Mouse (Mus musculus): ENCODE measurements around the gene Rhbdd1. TPM values are rescaled to one million over a fixed set of nuclear protein-coding genes. Genes with fewer than 3 reads are reported as not detected.

The Rhbdd1 gene
- polyA plus RNA-seq, 1 experiment from 2014 or later, result 7.5 TPM

GRCm38 (mm10) chr1:82298586-82298985 lies 17.7 kb upstream of the Rhbdd1 start:
- no peaks in the 10 kb centered on the region for H3K4me1 ChIP-seq (replicated peaks; ENCODE audit: control insufficient read depth, insufficient read depth, low read length)
- ATAC-seq (replicated peaks; ENCODE audit: low FRiP score), result no peak
- no peak overlapping the region for H3K4me2 ChIP-seq (ENCODE audit: low read depth, low read length, severe bottlenecking)
- no peak for DNase-seq (ENCODE audit: low spot score)
- WGBS, result 31% methylated on average over 1 of the region's 1 CpGs
- no peak overlapping the region for H3K9ac ChIP-seq (ENCODE audit: low read length)
- H3K36me3 ChIP-seq (ENCODE audit: control insufficient read depth, insufficient read depth, low read length), result no peaks in the 10 kb centered on the region
- no peaks in the 10 kb centered on the region for H3K9me3 ChIP-seq (ENCODE audit: control insufficient read depth, low read length)
- H3K27ac ChIP-seq (ENCODE audit: low read depth, low read length), result no peak overlapping the region
- H3K4me3 ChIP-seq (ENCODE audit: low read depth, low read length), result no peak overlapping the region
- H3K27me3 ChIP-seq (ENCODE audit: control insufficient read depth, insufficient read depth, low read length), result no peaks in the 10 kb centered on the region

- Histone ChIP-seq H3K27ac (ENCODE audit: low read depth, low read length) (no peak overlapping the region), H3K4me1 (replicated peaks; ENCODE audit: control insufficient read depth, insufficient read depth, low read length) (no peaks in the 10 kb centered on the region), H3K9ac (ENCODE audit: low read length) (no peak overlapping the region), H3K9me3 (ENCODE audit: control insufficient read depth, low read length) (no peaks in the 10 kb centered on the region), H3K36me3 (ENCODE audit: control insufficient read depth, insufficient read depth, low read length) (no peaks in the 10 kb centered on the region), H3K4me3 (ENCODE audit: low read depth, low read length) (no peak overlapping the region), H3K27me3 (ENCODE audit: control insufficient read depth, insufficient read depth, low read length) (no peaks in the 10 kb centered on the region), H3K4me2 (ENCODE audit: low read depth, low read length, severe bottlenecking) (no peak overlapping the region)
- 91% methylated on average over 3 of the region's 3 CpGs for WGBS
- no peak for ATAC-seq (replicated peaks; ENCODE audit: low FRiP score)
- no peak for DNase-seq (ENCODE audit: low spot score)
Observed at GRCm38 (mm10) chr1:82304483-82304882, 11.8 kb upstream of the Rhbdd1 start.

- Histone ChIP-seq H3K9ac (ENCODE audit: low read length) (peak overlapping the region; percentile 86), H3K9me3 (ENCODE audit: control insufficient read depth, low read length) (no peaks in the 10 kb centered on the region), H3K4me1 (replicated peaks; ENCODE audit: control insufficient read depth, insufficient read depth, low read length) (peaks cover 14% of the 10 kb centered on the region; the same call in 1 of the 2 replicates), H3K4me3 (ENCODE audit: low read depth, low read length) (peak overlapping the region; percentile 68), H3K27me3 (ENCODE audit: control insufficient read depth, insufficient read depth, low read length) (no peaks in the 10 kb centered on the region), H3K4me2 (ENCODE audit: low read depth, low read length, severe bottlenecking) (peak overlapping the region; percentile 57), H3K27ac (ENCODE audit: low read depth, low read length) (peak overlapping the region; percentile 90), H3K36me3 (ENCODE audit: control insufficient read depth, insufficient read depth, low read length) (no peaks in the 10 kb centered on the region)
- no peak for DNase-seq (ENCODE audit: low spot score)
- no peak for ATAC-seq (replicated peaks; ENCODE audit: low FRiP score)
- WGBS, result 0% methylated on average over 22 of the region's 26 CpGs
Observed at GRCm38 (mm10) chr1:82316746-82317126, 484 bp downstream of the Rhbdd1 start.

- no peak for DNase-seq (ENCODE audit: low spot score)
- H3K4me3 ChIP-seq (ENCODE audit: low read depth, low read length), result no peak overlapping the region
- no peak overlapping the region for H3K4me2 ChIP-seq (ENCODE audit: low read depth, low read length, severe bottlenecking)
Observed at GRCm38 (mm10) chr1:82320456-82320855, 4.2 kb downstream of the Rhbdd1 start.

DNA sequence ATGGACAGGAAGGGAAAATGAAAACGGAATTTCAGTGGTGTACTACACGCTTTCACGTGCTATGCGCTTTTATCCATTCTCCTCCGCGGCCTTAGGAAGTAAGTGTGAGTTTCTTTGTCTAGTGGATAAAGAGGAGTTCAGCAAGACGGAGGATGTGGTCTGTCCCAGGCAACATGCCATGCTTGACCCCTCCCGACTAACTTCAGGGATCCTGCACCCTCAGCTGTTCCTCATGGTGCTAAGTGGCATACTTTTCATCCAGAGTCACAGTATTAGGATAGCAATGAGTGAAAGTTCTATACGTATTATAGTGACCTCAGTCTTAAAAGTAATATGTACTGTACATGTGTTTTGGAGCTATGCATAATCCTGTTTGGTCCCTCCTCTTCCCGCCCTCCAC lies 4.6 kb downstream of the Rhbdd1 start:
- DNase-seq (ENCODE audit: low spot score) (no peak), ATAC-seq (replicated peaks; ENCODE audit: low FRiP score) (no peak)
- H3K36me3 ChIP-seq (ENCODE audit: control insufficient read depth, insufficient read depth, low read length), result no peaks in the 10 kb centered on the region
- no peaks in the 10 kb centered on the region for H3K9me3 ChIP-seq (ENCODE audit: control insufficient read depth, low read length)
- peak overlapping the region; percentile 74 for H3K27ac ChIP-seq (ENCODE audit: low read depth, low read length)
- no peak overlapping the region for H3K4me2 ChIP-seq (ENCODE audit: low read depth, low read length, severe bottlenecking)
- H3K9ac ChIP-seq (ENCODE audit: low read length), result peak overlapping the region; percentile 18; the same call in 1 of the 2 replicates
- H3K4me1 ChIP-seq (replicated peaks; ENCODE audit: control insufficient read depth, insufficient read depth, low read length), result peaks cover 19% of the 10 kb centered on the region
- WGBS, result 73% methylated on average over 10 of the region's 10 CpGs
- H3K4me3 ChIP-seq (ENCODE audit: low read depth, low read length), result no peak overlapping the region
- no peaks in the 10 kb centered on the region for H3K27me3 ChIP-seq (ENCODE audit: control insufficient read depth, insufficient read depth, low read length)

More at GRCm38 (mm10) chr1:82320456-82320855, 4.2 kb downstream of the Rhbdd1 start:
- peak overlapping the region; percentile 18; the same call in 1 of the 2 replicates for H3K9ac ChIP-seq (ENCODE audit: low read length)
- no peaks in the 10 kb centered on the region for H3K9me3 ChIP-seq (ENCODE audit: control insufficient read depth, low read length)
- peaks cover 19% of the 10 kb centered on the region for H3K4me1 ChIP-seq (replicated peaks; ENCODE audit: control insufficient read depth, insufficient read depth, low read length)
- H3K36me3 ChIP-seq (ENCODE audit: control insufficient read depth, insufficient read depth, low read length), result no peaks in the 10 kb centered on the region
- 70% methylated on average over 6 of the region's 6 CpGs for WGBS
- no peaks in the 10 kb centered on the region for H3K27me3 ChIP-seq (ENCODE audit: control insufficient read depth, insufficient read depth, low read length)
- peak overlapping the region; percentile 74 for H3K27ac ChIP-seq (ENCODE audit: low read depth, low read length)
- no peak for ATAC-seq (replicated peaks; ENCODE audit: low FRiP score)

DNA sequence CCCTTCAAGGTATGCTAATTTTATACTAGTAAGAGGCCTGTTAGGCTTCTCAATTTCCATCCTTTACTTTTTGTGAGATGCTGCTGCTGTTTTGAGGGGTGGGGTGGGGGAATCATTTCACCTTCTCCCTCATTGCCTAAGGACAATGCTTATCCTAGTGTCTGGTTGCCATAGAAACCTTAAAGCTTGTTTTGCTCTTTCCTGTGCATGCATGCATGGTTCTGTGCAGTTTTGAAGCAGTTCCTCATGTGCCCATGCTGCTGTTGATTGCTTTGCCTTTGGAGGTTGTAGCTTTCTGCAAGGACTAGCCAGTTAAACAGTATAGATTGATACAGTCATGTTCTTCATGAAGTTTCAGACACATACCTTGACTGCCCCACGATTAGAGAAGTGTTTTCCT lies 5.2 kb downstream of the Rhbdd1 start:
- no peaks in the 10 kb centered on the region for H3K27me3 ChIP-seq (ENCODE audit: control insufficient read depth, insufficient read depth, low read length)
- no peak overlapping the region for H3K9ac ChIP-seq (ENCODE audit: low read length)
- H3K4me3 ChIP-seq (ENCODE audit: low read depth, low read length), result no peak overlapping the region
- no peak overlapping the region for H3K4me2 ChIP-seq (ENCODE audit: low read depth, low read length, severe bottlenecking)
- ATAC-seq (replicated peaks; ENCODE audit: low FRiP score) (no peak; the same call in 1 of the 2 replicates), DNase-seq (ENCODE audit: low spot score) (no peak)
- H3K9me3 ChIP-seq (ENCODE audit: control insufficient read depth, low read length), result no peaks in the 10 kb centered on the region
- no peaks in the 10 kb centered on the region for H3K36me3 ChIP-seq (ENCODE audit: control insufficient read depth, insufficient read depth, low read length)
- peaks cover 19% of the 10 kb centered on the region for H3K4me1 ChIP-seq (replicated peaks; ENCODE audit: control insufficient read depth, insufficient read depth, low read length)
- no peak overlapping the region for H3K27ac ChIP-seq (ENCODE audit: low read depth, low read length)
- 76% methylated on average over 1 of the region's 1 CpGs for WGBS

GRCm38 (mm10) chr1:82324131-82324785 lies 8.0 kb downstream of the Rhbdd1 start:
- H3K36me3 ChIP-seq (ENCODE audit: control insufficient read depth, insufficient read depth, low read length), result no peaks in the 10 kb centered on the region
- H3K9me3 ChIP-seq (ENCODE audit: control insufficient read depth, low read length), result no peaks in the 10 kb centered on the region
- ATAC-seq (replicated peaks; ENCODE audit: low FRiP score) (peak; percentile 42), DNase-seq (ENCODE audit: low spot score) (peak; percentile 62)
- H3K27ac ChIP-seq (ENCODE audit: low read depth, low read length), result peak overlapping the region; percentile 25; the same call in 1 of the 2 replicates
- H3K9ac ChIP-seq (ENCODE audit: low read length), result no peak overlapping the region
- peaks cover 18% of the 10 kb centered on the region for H3K4me1 ChIP-seq (replicated peaks; ENCODE audit: control insufficient read depth, insufficient read depth, low read length)
- no peaks in the 10 kb centered on the region for H3K27me3 ChIP-seq (ENCODE audit: control insufficient read depth, insufficient read depth, low read length)
- WGBS, result 14% methylated on average over 4 of the region's 4 CpGs
- no peak overlapping the region for H3K4me3 ChIP-seq (ENCODE audit: low read depth, low read length)
- H3K4me2 ChIP-seq (ENCODE audit: low read depth, low read length, severe bottlenecking), result no peak overlapping the region

DNA sequence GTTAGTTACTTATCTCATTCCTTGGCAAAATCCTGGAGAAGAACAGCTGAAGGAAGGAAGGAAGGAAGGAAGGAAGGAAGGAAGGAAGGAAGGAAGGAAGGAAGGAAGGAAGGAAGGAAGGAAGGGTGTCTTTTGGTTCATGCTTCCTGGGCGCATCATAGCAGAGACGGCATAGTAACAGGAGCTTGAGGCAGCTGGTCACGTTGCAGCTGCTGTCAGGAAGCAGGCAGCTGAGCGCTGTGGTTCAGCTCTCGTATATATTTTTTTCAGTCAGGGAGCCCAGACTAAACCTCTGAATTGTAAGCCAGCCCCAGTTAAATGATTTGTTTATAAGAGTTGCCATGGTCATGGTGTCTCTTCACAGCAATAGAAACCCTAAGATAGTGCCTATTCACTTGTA lies 9.9 kb downstream of the Rhbdd1 start:
- H3K9me3 ChIP-seq (ENCODE audit: control insufficient read depth, low read length), result no peaks in the 10 kb centered on the region
- DNase-seq (ENCODE audit: low spot score) (no peak), ATAC-seq (replicated peaks; ENCODE audit: low FRiP score) (no peak)
- no peak overlapping the region for H3K4me2 ChIP-seq (ENCODE audit: low read depth, low read length, severe bottlenecking)
- H3K4me1 ChIP-seq (replicated peaks; ENCODE audit: control insufficient read depth, insufficient read depth, low read length), result peaks cover 8% of the 10 kb centered on the region
- no peak overlapping the region for H3K9ac ChIP-seq (ENCODE audit: low read length)
- no peak overlapping the region for H3K4me3 ChIP-seq (ENCODE audit: low read depth, low read length)
- H3K27me3 ChIP-seq (ENCODE audit: control insufficient read depth, insufficient read depth, low read length), result no peaks in the 10 kb centered on the region
- H3K27ac ChIP-seq (ENCODE audit: low read depth, low read length), result no peak overlapping the region
- 93% methylated on average over 5 of the region's 5 CpGs for WGBS
- H3K36me3 ChIP-seq (ENCODE audit: control insufficient read depth, insufficient read depth, low read length), result no peaks in the 10 kb centered on the region

Measured in forebrain, embryonic 11.5 days (tissue).